Mouse (Mus musculus): ENCODE measurements around the gene Elovl2. TPM values are rescaled to one million over a fixed set of nuclear protein-coding genes. Genes with fewer than 3 reads are reported as not detected.

The Elovl2 gene
- 0.87 and 1.2 TPM in 2 replicates for polyA plus RNA-seq (2012; rRNA removed)

DNA sequence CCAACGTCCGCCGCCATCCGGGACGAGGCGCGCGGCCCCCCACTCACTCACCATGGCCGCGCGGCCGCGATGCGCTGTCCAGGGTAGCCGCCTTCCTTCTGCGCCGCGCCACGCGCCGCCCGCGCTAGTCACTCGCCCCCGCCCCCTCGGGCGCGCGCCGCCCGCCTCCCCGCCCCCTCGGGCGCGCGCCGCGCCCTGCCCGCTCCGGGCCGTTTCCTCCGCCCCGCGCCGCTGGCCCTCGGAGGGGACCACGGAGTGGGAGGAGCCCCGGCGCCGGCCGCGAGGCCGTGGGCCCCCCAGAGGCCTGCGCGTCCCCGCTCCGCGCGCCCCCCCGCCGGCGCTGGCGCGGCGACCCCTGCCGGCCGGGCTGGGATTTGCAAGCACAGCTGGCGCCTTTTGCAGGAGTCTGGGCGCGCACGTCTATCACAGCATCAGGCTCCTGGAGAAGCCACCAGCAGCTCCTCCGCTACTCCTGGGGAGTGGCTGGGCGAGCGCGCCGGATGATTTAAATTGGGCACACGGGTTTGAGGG lies at the start of gene Elovl2:
Gene Elovl2, minus strand, starts transcription at position 102 of the 531 bp plus-strand sequence.

DNA sequence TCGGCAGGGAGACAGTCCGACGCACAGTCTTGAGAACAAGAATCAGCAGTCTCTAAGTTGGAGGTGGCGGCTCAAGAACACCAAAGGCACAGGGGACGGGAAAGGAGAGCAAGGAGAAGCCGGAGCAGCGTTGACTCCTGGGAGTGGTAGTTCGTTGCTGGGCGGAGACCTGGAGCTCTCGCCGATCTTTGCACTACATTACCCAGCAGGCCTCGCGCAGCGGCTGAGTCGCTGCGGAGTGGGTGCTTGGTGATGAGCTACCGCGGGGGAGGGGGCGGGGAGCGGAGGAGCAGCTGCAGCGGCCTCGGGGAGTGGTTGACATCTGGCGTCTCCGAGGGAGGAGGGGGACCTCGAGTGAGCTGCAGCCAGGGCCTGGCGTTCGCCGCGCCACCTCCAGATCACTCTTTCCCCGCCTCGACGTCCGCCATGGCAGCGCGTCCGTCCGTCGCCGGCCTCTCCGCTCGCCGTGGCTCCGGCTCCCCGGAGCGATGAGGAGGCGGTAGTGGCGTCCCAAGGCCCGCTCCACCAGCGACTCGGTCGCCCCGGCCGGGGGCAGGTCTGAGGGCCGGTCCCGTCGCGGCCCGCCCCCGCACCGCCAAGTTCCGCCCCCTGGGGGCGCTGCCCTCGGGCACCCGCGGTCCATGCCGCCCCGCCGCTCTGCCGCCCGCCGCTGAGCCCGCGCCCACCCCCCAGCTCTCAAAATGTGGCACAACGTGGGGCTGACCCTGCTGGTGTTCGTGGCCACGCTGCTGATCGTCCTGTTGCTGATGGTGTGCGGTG lies 29.5 kb upstream of the Elovl2 start, which contains the start of gene Smim13:
Gene Smim13, plus strand, starts transcription at position 307 of the 780 bp plus-strand sequence.

Other genes starting within 250 kb of the Elovl2 start
- gene Pak1ip1, start 219.4 kb downstream of the Elovl2 start, polyA plus RNA-seq (2012; rRNA removed): 50.0 and 51.3 TPM in 2 replicates
- 84.1 and 96.4 TPM in 2 replicates for gene Tmem14c, start 204.1 kb downstream of the Elovl2 start, polyA plus RNA-seq (2012; rRNA removed)
- 1.7 and 2.2 TPM in 2 replicates for gene Mak, start 140.7 kb downstream of the Elovl2 start, polyA plus RNA-seq (2012; rRNA removed)
- gene Gcm2, start 109.4 kb downstream of the Elovl2 start, polyA plus RNA-seq (2012; rRNA removed): 0.31 and 0.33 TPM in 2 replicates
- 0.06 and 0.09 TPM in 2 replicates for gene Sycp2l, start 106.1 kb downstream of the Elovl2 start, polyA plus RNA-seq (2012; rRNA removed)
- 8.7 and 11.7 TPM in 2 replicates for gene Smim13, start 29.4 kb upstream of the Elovl2 start, polyA plus RNA-seq (2012; rRNA removed)
- not detected in 2 replicates for gene Gm17364, start 53.6 kb upstream of the Elovl2 start, polyA plus RNA-seq (2012; rRNA removed)

Data from ovary, adult 2 months (tissue).